Mouse (Mus musculus): ENCODE results near the gene Gm20388.

- TF ChIP-seq CTCF (conservative IDR thresholded peaks at IDR 0.05; ENCODE audit: insufficient read depth, insufficient read length, low read depth, low read length) (no peak), POLR2A (IDR thresholded peaks at IDR 0.05; ENCODE audit: low read depth, low read length) (no peak)
These were observed 2571.8 kb downstream of the Gm20388 start for GRCm38 (mm10) chr8:122482448-122482847.

Data from kidney, adult 2 months (tissue).